Mouse (Mus musculus): Measurements from ENCODE around the gene Glyctk.

- TF ChIP-seq POLR2A (IDR thresholded peaks at IDR 0.05; ENCODE audit: borderline replicate concordance, insufficient read depth, low read length) (no peak), CTCF (IDR thresholded peaks at IDR 0.05; ENCODE audit: borderline replicate concordance, insufficient read depth, low read depth, low read length) (no peak)
Measured at GRCm38 (mm10) chr9:106126786-106127251, 31.1 kb downstream of the Glyctk start.

Measured in cerebellum, adult 2 months (tissue).